Mouse (Mus musculus): Measurements from ENCODE around the gene Stat6.

Gene Stat6

GRCm38 (mm10) chr10:127642772-127643552, at the start of gene Stat6:
Stat6 (plus strand) TSS chr10:127642986.
- DNase-seq (ENCODE audit: low spot score) = peak; percentile 76

- DNase-seq (ENCODE audit: low spot score) = no peak
These were observed 48.4 kb upstream of the Stat6 start for GRCm38 (mm10) chr10:127594405-127594804.

- DNase-seq (ENCODE audit: low spot score) = no peak
These were observed 47.7 kb upstream of the Stat6 start for GRCm38 (mm10) chr10:127594930-127595715.

- DNase-seq (ENCODE audit: low spot score) = no peak
These were observed 46.4 kb upstream of the Stat6 start for GRCm38 (mm10) chr10:127596321-127596941.

- DNase-seq (ENCODE audit: low spot score) = no peak
These were observed 45.4 kb upstream of the Stat6 start for GRCm38 (mm10) chr10:127597311-127597901.

- DNase-seq (ENCODE audit: low spot score) = no peak
These were observed 44.2 kb upstream of the Stat6 start for GRCm38 (mm10) chr10:127598607-127599006.

- no peak for DNase-seq (ENCODE audit: low spot score)
These were observed 43.5 kb upstream of the Stat6 start for GRCm38 (mm10) chr10:127599252-127599651.

GRCm38 (mm10) chr10:127599779-127600541, 42.8 kb upstream of the Stat6 start:
- no peak for DNase-seq (ENCODE audit: low spot score)

GRCm38 (mm10) chr10:127602194-127602593, 40.6 kb upstream of the Stat6 start:
- no peak for DNase-seq (ENCODE audit: low spot score)

GRCm38 (mm10) chr10:127603437-127604371, 39.1 kb upstream of the Stat6 start:
- DNase-seq (ENCODE audit: low spot score) = no peak

GRCm38 (mm10) chr10:127604465-127605250, 38.1 kb upstream of the Stat6 start:
- no peak for DNase-seq (ENCODE audit: low spot score)

- no peak for DNase-seq (ENCODE audit: low spot score)
These were observed 37.6 kb upstream of the Stat6 start for GRCm38 (mm10) chr10:127605251-127605547.

- no peak for DNase-seq (ENCODE audit: low spot score)
These were observed 37.0 kb upstream of the Stat6 start for GRCm38 (mm10) chr10:127605756-127606155.

GRCm38 (mm10) chr10:127607059-127607458, 35.7 kb upstream of the Stat6 start:
- no peak for DNase-seq (ENCODE audit: low spot score)

GRCm38 (mm10) chr10:127609415-127610065, 33.2 kb upstream of the Stat6 start:
- DNase-seq (ENCODE audit: low spot score) = no peak

GRCm38 (mm10) chr10:127610066-127610415, 32.7 kb upstream of the Stat6 start:
- DNase-seq (ENCODE audit: low spot score) = no peak

GRCm38 (mm10) chr10:127612079-127612775, 30.6 kb upstream of the Stat6 start:
- no peak for DNase-seq (ENCODE audit: low spot score)

- DNase-seq (ENCODE audit: low spot score) = no peak
These were observed 28.4 kb upstream of the Stat6 start for GRCm38 (mm10) chr10:127614236-127615033.

Data from c-Kit-positive CD71-positive TER-119-positive erythroid progenitor cells, embryonic 14.5 days (primary cell).